Mouse (Mus musculus): ENCODE data around the gene Itgb2. TPM values are rescaled to one million over a fixed set of nuclear protein-coding genes. Genes with fewer than 3 reads are reported as not detected.

The Itgb2 gene
- polyA plus RNA-seq, 1 experiment from 2014 or later: 2.4 TPM

DNA sequence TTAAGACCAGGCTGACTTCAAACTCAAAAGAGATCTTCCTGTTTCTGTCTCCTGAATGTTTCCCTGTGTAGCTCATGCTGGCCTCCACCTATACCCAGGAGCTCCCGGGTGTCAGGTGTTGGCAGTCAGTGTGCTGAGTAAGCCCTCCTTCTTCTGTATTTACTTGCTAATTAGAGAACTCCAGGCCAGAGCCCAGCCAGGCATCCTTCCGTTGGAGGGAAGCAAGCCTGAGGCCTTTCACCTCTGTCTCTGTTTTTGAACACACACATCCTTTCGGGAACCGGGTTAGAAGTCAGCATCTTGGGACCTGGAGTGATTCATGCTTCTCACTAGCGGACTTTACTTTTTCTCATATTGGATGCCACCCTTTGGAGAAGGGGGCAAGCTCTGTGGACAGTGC is 77.4 kb downstream of the Itgb2 start:
- WGBS (ENCODE audit: insufficient replicate concordance): 74% methylated on average over 5 of the region's 5 CpGs

DNA sequence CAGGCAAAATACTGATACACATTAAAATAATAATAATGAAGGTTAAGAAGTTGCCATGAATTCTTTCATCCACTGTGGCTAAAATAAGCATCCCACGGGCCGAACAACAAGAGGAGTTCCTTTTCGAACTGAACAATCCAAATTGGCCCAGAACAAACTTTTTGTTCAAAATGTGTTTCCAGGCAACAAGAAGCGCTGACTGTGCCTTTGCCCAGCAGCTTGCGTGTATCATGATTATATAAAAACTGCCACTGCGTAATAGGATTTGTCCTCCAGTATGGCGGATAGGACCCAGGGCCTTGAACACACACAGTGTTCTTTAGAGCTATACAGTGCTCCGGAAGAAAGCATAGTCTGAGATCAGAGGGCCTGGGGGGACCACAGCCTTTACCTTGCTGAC is 78.5 kb downstream of the Itgb2 start:
- H3K4me3 ChIP-seq (ENCODE audit: low read depth, low read length): no peak overlapping the region
- 0 out of 2 replicates have a peak, but pooled peaks cover 3% of the 10 kb centered on the region for H3K9me3 ChIP-seq (replicated peaks; ENCODE audit: control insufficient read depth, low read length)
- H3K4me2 ChIP-seq: no peak overlapping the region
- WGBS (ENCODE audit: insufficient replicate concordance): 96% methylated on average over 8 of the region's 8 CpGs
- peaks cover 14% of the 10 kb centered on the region; the same call in 1 of the 2 replicates for H3K4me1 ChIP-seq (ENCODE audit: control insufficient read depth, insufficient read depth, low read length)
- H3K27me3 ChIP-seq (ENCODE audit: control insufficient read depth, insufficient read depth, low read length): no peaks in the 10 kb centered on the region
- H3K36me3 ChIP-seq (ENCODE audit: control insufficient read depth, insufficient read depth, low read length): peaks cover 20% of the 10 kb centered on the region
- no peak overlapping the region for H3K9ac ChIP-seq (ENCODE audit: low read depth, low read length)
- H3K27ac ChIP-seq (ENCODE audit: low read depth, low read length): no peak overlapping the region
- ATAC-seq (replicated peaks; ENCODE audit: insufficient number of reproducible peaks, low FRiP score, low TSS enrichment): no peak

More for the DNA sequence above, 77.4 kb downstream of the Itgb2 start:
- Histone ChIP-seq H3K27me3 (ENCODE audit: control insufficient read depth, insufficient read depth, low read length) (no peaks in the 10 kb centered on the region), H3K9ac (ENCODE audit: low read depth, low read length) (peak overlapping the region; percentile 91), H3K4me1 (ENCODE audit: control insufficient read depth, insufficient read depth, low read length) (peaks cover 14% of the 10 kb centered on the region; the same call in 1 of the 2 replicates), H3K4me3 (ENCODE audit: low read depth, low read length) (peak overlapping the region; percentile 69), H3K36me3 (ENCODE audit: control insufficient read depth, insufficient read depth, low read length) (peaks cover 20% of the 10 kb centered on the region), H3K4me2 (peak overlapping the region; percentile 94), H3K27ac (ENCODE audit: low read depth, low read length) (no peak overlapping the region), H3K9me3 (replicated peaks; ENCODE audit: control insufficient read depth, low read length) (0 out of 2 replicates have a peak, but pooled peaks cover 3% of the 10 kb centered on the region)
- no peak for ATAC-seq (replicated peaks; ENCODE audit: insufficient number of reproducible peaks, low FRiP score, low TSS enrichment)

DNA sequence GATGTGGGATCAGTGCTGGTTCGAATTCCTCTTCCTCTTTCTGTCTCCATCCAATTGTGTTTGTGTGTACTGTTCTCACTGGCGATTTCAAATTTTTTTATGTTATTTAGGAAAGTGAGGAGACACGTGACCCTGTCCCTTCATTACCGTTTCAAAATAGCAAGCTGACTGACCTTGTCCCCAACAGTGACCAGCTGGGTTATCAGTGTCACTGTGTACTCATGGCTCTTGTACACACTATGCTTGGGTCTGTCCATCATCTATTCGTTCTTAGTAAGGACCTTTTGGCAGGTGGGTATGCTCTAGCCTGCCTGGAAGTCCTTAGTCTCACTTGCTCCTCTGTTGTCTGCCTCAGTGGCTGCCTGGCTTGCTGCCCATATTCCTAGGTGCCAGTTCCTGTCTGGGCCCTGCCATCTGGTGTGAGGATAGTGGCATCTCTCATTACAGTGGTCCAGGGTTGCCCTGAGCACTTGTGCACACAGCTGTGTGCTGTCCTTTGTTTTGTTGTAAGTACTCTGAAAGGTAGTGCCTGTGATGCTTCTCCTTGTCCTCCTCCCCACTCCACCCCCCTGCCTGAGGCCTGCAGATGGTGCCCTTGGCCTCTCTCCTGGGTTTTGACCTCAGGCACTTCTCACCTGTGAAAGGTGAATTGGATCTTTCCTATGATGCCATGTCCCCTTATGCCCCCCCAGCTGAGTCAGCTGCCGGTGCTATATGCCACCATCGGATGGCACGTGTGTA is 80.3 kb downstream of the Itgb2 start:
- H3K9me3 ChIP-seq (replicated peaks; ENCODE audit: control insufficient read depth, low read length): no peaks in the 10 kb centered on the region
- no peak overlapping the region for H3K4me3 ChIP-seq (ENCODE audit: low read depth, low read length)
- H3K36me3 ChIP-seq (ENCODE audit: control insufficient read depth, insufficient read depth, low read length): peaks cover 30% of the 10 kb centered on the region
- H3K9ac ChIP-seq (ENCODE audit: low read depth, low read length): no peak overlapping the region
- ATAC-seq (replicated peaks; ENCODE audit: insufficient number of reproducible peaks, low FRiP score, low TSS enrichment): no peak
- H3K4me1 ChIP-seq (ENCODE audit: control insufficient read depth, insufficient read depth, low read length): peaks cover 11% of the 10 kb centered on the region; the same call in 1 of the 2 replicates
- WGBS (ENCODE audit: insufficient replicate concordance): 85% methylated on average over 8 of the region's 8 CpGs
- no peak overlapping the region for H3K4me2 ChIP-seq
- no peak overlapping the region for H3K27ac ChIP-seq (ENCODE audit: low read depth, low read length)
- no peaks in the 10 kb centered on the region for H3K27me3 ChIP-seq (ENCODE audit: control insufficient read depth, insufficient read depth, low read length)

DNA sequence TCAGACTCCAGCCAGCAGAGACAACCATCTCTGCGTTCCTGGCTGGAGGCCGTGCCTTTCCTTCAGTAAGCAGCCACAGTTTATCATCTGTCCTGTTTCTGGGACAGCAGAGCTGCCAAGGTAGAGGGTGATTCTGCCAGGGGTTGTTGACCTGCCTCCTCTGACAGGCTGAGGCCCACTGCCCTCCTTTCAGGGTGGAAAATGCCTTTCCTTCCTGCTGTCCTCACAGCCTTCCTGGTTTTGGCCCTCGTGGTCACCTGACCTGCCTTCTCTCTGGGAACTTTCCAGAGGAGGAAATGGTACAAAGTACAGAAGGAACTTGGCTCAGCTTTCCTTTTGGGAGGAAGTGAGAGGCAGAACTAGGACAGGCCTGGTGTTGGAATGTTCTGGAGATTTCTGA is 83.4 kb downstream of the Itgb2 start:
- 72% methylated on average over 3 of the region's 3 CpGs for WGBS (ENCODE audit: insufficient replicate concordance)
- Histone ChIP-seq H3K4me1 (ENCODE audit: control insufficient read depth, insufficient read depth, low read length) (no peaks in the 10 kb centered on the region), H3K36me3 (ENCODE audit: control insufficient read depth, insufficient read depth, low read length) (peaks cover 42% of the 10 kb centered on the region), H3K9me3 (replicated peaks; ENCODE audit: control insufficient read depth, low read length) (no peaks in the 10 kb centered on the region), H3K4me2 (no peak overlapping the region), H3K4me3 (ENCODE audit: low read depth, low read length) (no peak overlapping the region), H3K27ac (ENCODE audit: low read depth, low read length) (0 out of 2 replicates have a peak overlapping the region, but pooled peaks have one; percentile 57), H3K9ac (ENCODE audit: low read depth, low read length) (no peak overlapping the region), H3K27me3 (ENCODE audit: control insufficient read depth, insufficient read depth, low read length) (no peaks in the 10 kb centered on the region)
- ATAC-seq (replicated peaks; ENCODE audit: insufficient number of reproducible peaks, low FRiP score, low TSS enrichment): 0 out of 2 replicates have a peak, but pooled peaks have one; percentile 3

Other genes starting within 250 kb of the Itgb2 start
- gene Adarb1, start 112.0 kb upstream of the Itgb2 start, polyA plus RNA-seq (2014; fragmentation: Nextera tagmentation; extraction: Ambion mirVana): 8.7 and 8.8 TPM in 2 replicates
- 26.2 and 28.1 TPM in 2 replicates for gene Fam207a, start 14.5 kb upstream of the Itgb2 start, polyA plus RNA-seq (2014; fragmentation: Nextera tagmentation; extraction: Ambion mirVana)
- 108 and 113 TPM in 2 replicates for gene Pttg1ip, start 51.5 kb downstream of the Itgb2 start, polyA plus RNA-seq (2014; fragmentation: Nextera tagmentation; extraction: Ambion mirVana)
- 165 and 212 TPM in 2 replicates for gene Sumo3, start 75.8 kb downstream of the Itgb2 start, polyA plus RNA-seq (2014; fragmentation: Nextera tagmentation; extraction: Ambion mirVana)
- gene Gm49325, start 75.9 kb downstream of the Itgb2 start, polyA plus RNA-seq (2014; fragmentation: Nextera tagmentation; extraction: Ambion mirVana): not detected in 2 replicates
- gene Ube2g2, start 92.0 kb downstream of the Itgb2 start, polyA plus RNA-seq (2014; fragmentation: Nextera tagmentation; extraction: Ambion mirVana): 38.0 and 42.9 TPM in 2 replicates
- gene Tspear, start 156.3 kb downstream of the Itgb2 start, polyA plus RNA-seq (2014; fragmentation: Nextera tagmentation; extraction: Ambion mirVana): not detected in 2 replicates
- not detected in 2 replicates for gene Gm19402, start 160.5 kb downstream of the Itgb2 start, polyA plus RNA-seq (2014; fragmentation: Nextera tagmentation; extraction: Ambion mirVana)
- not detected in 2 replicates for gene Gm9508, start 167.0 kb downstream of the Itgb2 start, polyA plus RNA-seq (2014; fragmentation: Nextera tagmentation; extraction: Ambion mirVana)
- gene Gm10272, start 176.4 kb downstream of the Itgb2 start, polyA plus RNA-seq (2014; fragmentation: Nextera tagmentation; extraction: Ambion mirVana): not detected in 2 replicates
- not detected in 2 replicates for gene Gm10024, start 181.2 kb downstream of the Itgb2 start, polyA plus RNA-seq (2014; fragmentation: Nextera tagmentation; extraction: Ambion mirVana)
- gene Gm10142, start 185.6 kb downstream of the Itgb2 start, polyA plus RNA-seq (2014; fragmentation: Nextera tagmentation; extraction: Ambion mirVana): not detected in 2 replicates
- gene Krtap12-1, start 190.3 kb downstream of the Itgb2 start, polyA plus RNA-seq (2014; fragmentation: Nextera tagmentation; extraction: Ambion mirVana): not detected in 2 replicates
- gene Gm10100, start 196.2 kb downstream of the Itgb2 start, polyA plus RNA-seq (2014; fragmentation: Nextera tagmentation; extraction: Ambion mirVana): not detected in 2 replicates
- not detected in 2 replicates for gene Gm18596, start 212.4 kb downstream of the Itgb2 start, polyA plus RNA-seq (2014; fragmentation: Nextera tagmentation; extraction: Ambion mirVana)
- gene Gm9736, start 221.1 kb downstream of the Itgb2 start, polyA plus RNA-seq (2014; fragmentation: Nextera tagmentation; extraction: Ambion mirVana): not detected in 2 replicates
- not detected in 2 replicates for gene Gm3233, start 229.4 kb downstream of the Itgb2 start, polyA plus RNA-seq (2014; fragmentation: Nextera tagmentation; extraction: Ambion mirVana)
- gene Gm3238, start 241.1 kb downstream of the Itgb2 start, polyA plus RNA-seq (2014; fragmentation: Nextera tagmentation; extraction: Ambion mirVana): not detected in 2 replicates
- not detected in 2 replicates for gene Gm7138, start 246.7 kb downstream of the Itgb2 start, polyA plus RNA-seq (2014; fragmentation: Nextera tagmentation; extraction: Ambion mirVana)

Data from heart, embryonic 11.5 days (tissue).